Mouse (Mus musculus) inflammation-experienced regulatory T-cells (primary cell): ENCODE measurements around the gene Tcstv3. TPM values are rescaled to one million over a fixed set of nuclear protein-coding genes. Genes with fewer than 3 reads are reported as not detected.

ENCODE experiments used
- polyA plus RNA-seq, 2 experiments: library from polyadenylated mRNA; unstranded; fragments of 100-300 nt; shearing (Covaris generic); gene quantifications; one replicate each; pipeline ENCODE4 v1.2.1; 2017

The Tcstv3 gene
- not detected for polyA plus RNA-seq

DNA sequence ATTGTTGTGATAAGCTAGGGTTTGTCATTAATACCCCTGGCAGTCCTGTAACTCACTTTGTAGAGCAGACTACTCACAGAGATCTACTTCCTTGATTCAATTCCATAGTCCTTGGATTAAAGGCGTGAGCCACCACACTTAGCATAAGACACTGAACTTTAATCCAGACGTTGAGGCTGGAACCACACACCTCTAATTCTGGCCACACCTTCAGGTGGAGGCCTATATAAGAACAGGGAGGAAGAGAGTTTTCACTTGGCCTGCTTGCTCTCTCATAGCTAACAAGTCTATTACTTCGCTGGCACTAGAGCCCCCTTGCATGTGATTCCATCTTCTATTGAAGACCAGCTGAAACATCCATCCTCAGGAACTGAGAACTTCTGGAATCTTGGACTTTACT is at the start of gene Tcstv3:
Tcstv3 (plus strand) TSS at position 301 of the 400 bp plus-strand sequence.

DNA sequence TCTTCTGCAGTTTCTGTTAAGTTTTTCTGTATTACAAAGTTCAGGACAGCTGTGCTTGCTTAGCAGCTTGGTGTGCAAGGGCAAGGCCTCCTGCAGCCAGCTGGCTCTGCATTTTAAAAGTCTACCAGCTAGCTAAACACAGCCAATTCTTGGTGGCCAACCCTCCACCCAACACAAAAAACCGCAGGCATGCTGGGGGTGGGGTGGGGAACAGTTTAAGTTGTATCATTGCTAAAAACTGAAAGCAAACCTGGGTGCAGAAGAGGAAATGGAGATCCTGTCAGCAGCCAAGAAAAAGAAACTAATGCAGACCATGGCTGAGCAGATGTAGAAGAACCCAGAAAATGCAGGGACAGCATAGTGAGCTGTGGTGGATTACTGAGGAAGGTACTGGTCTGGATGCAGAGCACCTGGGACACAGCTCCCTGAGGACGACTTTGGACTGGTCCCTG is 16.7 kb upstream of the Tcstv3 start, which contains the start of gene BC147527:
BC147527 (plus strand) TSS at position 402 of the 452 bp plus-strand sequence.

Other genes with a start within 250 kb of the Tcstv3 start
- gene Gm20767, start 176.6 kb upstream of the Tcstv3 start, polyA plus RNA-seq, result not detected
- under 1 TPM in 1 of 2 experiments, not detected in 1; 0.18 TPM for gene Gm21818, start 144.4 kb upstream of the Tcstv3 start, polyA plus RNA-seq
- not detected for gene Gm21762, start 100.9 kb upstream of the Tcstv3 start, polyA plus RNA-seq
- gene Gm21731, start 77.8 kb upstream of the Tcstv3 start, polyA plus RNA-seq, result 1 to 10 TPM in 1 of 2 experiments, not detected in 1; 1.3 TPM
- 1 to 10 TPM in 1 of 2 experiments, not detected in 1; 1.8 TPM for gene AF067061, start 53.8 kb upstream of the Tcstv3 start, polyA plus RNA-seq
- gene BC147527, start 16.5 kb upstream of the Tcstv3 start, polyA plus RNA-seq, result 10 to 100 TPM; 66.2 to 71.7 TPM